Mouse (Mus musculus): ENCODE measurements around the gene Gm28269. TPM values are rescaled to one million over a fixed set of nuclear protein-coding genes. Genes with fewer than 3 reads are reported as not detected.

The Gm28269 gene
- polyA plus RNA-seq (2015; fragmentation: Nextera tagmentation; extraction: Ambion mirVana) = not detected in 2 replicates

DNA sequence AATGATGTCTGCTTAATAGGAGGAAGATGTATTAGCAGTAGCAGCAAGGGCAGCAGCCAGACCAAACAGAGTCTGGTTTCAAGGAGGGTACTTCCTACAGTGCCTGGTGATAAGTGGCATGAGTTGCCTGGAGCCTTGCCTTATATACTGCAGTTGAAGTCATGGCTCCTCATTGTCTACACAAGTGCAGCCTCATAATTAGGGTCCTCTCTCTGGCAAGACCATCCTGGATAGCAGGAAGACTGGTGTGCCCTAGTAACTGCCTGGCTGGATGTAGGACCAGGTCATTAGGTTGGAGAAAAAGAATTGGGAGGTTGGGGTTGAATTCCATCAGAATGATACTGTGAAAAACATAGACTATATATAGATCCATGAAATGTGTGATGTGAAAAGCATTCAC is at the start of gene Gm28269:
Gene Gm28269 (minus strand): TSS at position 101 of the 400 bp plus-strand sequence.
- no peaks in the 10 kb centered on the region for H3K9me3 ChIP-seq
- no peaks in the 10 kb centered on the region for H3K27me3 ChIP-seq (replicated peaks)
- H3K27ac ChIP-seq (replicated peaks) = no peak within 1 kb of the TSS
- H3K4me1 ChIP-seq = no peaks in the 10 kb centered on the region
- no peaks in the 10 kb centered on the region for H3K36me3 ChIP-seq
- no peak within 1 kb of the TSS for H3K9ac ChIP-seq
- no peak for ATAC-seq (ENCODE audit: extremely low read depth, insufficient number of reproducible peaks, low FRiP score, low TSS enrichment)
- H3K4me3 ChIP-seq = no peak within 1 kb of the TSS
- no peak within 1 kb of the TSS for H3K4me2 ChIP-seq

DNA sequence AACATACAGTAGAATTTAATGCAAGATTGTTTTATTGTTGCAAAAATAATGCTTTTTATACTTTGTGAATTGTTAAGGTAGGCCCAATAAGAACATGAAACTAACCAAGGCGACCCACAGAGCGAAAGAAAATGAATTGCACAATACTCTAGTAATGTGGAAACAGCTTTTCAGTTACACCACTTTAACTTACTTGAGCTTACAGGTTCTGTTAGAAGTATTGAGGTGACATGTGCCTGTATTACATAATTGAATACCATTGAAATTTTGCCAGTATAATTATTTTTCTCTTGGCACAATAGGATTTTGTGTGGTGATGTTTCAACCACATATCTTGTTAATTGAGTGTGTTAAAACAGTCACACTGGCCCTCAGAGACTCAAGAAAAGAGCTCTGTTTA is 28.0 kb downstream of the Gm28269 start:
- whole genome bisulfite sequencing = 81% methylated on average over 2 of the region's 2 CpGs
- Histone ChIP-seq H3K4me3 (no peak overlapping the region), H3K27ac (replicated peaks) (no peak overlapping the region), H3K4me1 (no peaks in the 10 kb centered on the region), H3K36me3 (no peaks in the 10 kb centered on the region), H3K27me3 (replicated peaks) (no peaks in the 10 kb centered on the region), H3K9ac (no peak overlapping the region), H3K9me3 (no peaks in the 10 kb centered on the region), H3K4me2 (no peak overlapping the region)
- ATAC-seq (ENCODE audit: extremely low read depth, insufficient number of reproducible peaks, low FRiP score, low TSS enrichment) = no peak

DNA sequence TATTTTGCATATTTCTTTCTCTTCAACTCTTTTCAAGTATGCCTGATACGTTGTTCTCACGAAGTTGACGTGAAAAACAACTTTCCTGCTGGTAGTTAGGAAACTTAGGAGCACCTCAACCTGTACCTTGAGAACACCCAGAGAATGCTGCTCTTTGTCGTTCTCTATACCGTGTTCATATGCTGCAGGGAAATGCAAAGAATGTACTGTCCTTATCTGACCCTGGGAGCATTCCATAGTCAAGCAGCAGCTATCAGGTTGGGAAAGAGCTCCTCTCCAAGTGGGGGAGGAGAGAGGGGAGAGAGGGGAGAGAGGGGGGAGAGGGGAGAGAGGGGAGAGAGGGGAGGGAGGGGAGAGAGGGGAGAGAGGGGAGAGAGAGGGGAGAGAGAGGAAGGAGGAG is 29.6 kb downstream of the Gm28269 start:
- Histone ChIP-seq H3K4me1 (no peaks in the 10 kb centered on the region), H3K36me3 (no peaks in the 10 kb centered on the region), H3K27ac (replicated peaks) (no peak overlapping the region), H3K9ac (no peak overlapping the region), H3K4me2 (no peak overlapping the region), H3K9me3 (no peaks in the 10 kb centered on the region), H3K27me3 (replicated peaks) (no peaks in the 10 kb centered on the region), H3K4me3 (no peak overlapping the region)
- no peak for ATAC-seq (ENCODE audit: extremely low read depth, insufficient number of reproducible peaks, low FRiP score, low TSS enrichment)
- WGBS = 44% methylated on average over 5 of the region's 5 CpGs

DNA sequence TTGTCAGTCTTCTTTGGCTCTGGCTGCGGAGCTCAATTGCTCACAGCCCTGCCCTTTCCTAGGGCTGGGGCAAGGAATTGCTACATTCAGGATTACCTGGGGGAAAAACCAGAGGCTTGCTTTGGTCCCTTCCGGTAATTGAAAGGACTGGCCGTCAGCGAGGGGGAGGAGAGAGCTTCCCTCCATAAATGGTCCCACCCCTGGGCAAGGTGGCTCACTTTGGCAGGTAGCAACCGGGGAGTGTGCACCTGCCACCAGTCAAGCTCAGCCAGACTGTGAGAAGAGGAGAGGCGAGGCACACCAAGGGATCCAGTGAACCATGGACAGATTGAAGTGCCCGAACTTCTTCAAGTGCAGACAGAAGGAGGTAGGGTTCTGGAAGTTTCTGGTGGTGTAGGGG is 30.1 kb downstream of the Gm28269 start, which contains the start of gene Slc6a14:
Gene Slc6a14 (plus strand): TSS at position 68 of the 400 bp plus-strand sequence.
- no peak for ATAC-seq (ENCODE audit: extremely low read depth, insufficient number of reproducible peaks, low FRiP score, low TSS enrichment)
- no peaks in the 10 kb centered on the region for H3K27me3 ChIP-seq (replicated peaks)
- no peaks in the 10 kb centered on the region for H3K36me3 ChIP-seq
- H3K9ac ChIP-seq = no peak within 1 kb of the TSS
- H3K9me3 ChIP-seq = no peaks in the 10 kb centered on the region
- no peak within 1 kb of the TSS for H3K27ac ChIP-seq (replicated peaks)
- no peak within 1 kb of the TSS for H3K4me3 ChIP-seq
- 42% methylated on average over 7 of the region's 7 CpGs for WGBS
- H3K4me2 ChIP-seq = no peak within 1 kb of the TSS
- H3K4me1 ChIP-seq = no peaks in the 10 kb centered on the region

DNA sequence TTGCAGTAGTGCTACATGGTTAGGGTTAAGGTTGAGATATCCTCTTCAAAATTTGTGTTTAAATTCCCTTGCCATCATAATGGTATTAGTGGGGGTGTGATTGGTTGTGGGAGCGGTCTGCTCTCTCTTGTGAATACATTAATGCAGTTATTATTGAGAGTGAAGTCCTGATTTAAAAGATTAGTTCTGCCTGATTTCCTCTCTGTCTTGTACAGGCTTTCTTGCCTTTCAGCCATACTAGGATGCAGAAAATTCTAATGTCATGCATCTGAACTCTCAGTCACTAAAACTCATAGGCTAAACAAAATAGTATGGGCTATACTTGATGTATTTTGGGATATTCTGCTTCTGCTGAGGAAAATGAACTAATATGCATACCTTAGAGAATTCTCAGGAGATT is 40.4 kb downstream of the Gm28269 start:
- H3K4me3 ChIP-seq = no peak overlapping the region
- no peak for ATAC-seq (ENCODE audit: extremely low read depth, insufficient number of reproducible peaks, low FRiP score, low TSS enrichment)
- no peaks in the 10 kb centered on the region for H3K36me3 ChIP-seq
- H3K9me3 ChIP-seq = no peaks in the 10 kb centered on the region
- H3K4me1 ChIP-seq = no peaks in the 10 kb centered on the region
- H3K27me3 ChIP-seq (replicated peaks) = no peaks in the 10 kb centered on the region
- H3K4me2 ChIP-seq = no peak overlapping the region
- WGBS = 82% methylated on average over 1 of the region's 1 CpGs
- no peak overlapping the region for H3K27ac ChIP-seq (replicated peaks)
- H3K9ac ChIP-seq = no peak overlapping the region

DNA sequence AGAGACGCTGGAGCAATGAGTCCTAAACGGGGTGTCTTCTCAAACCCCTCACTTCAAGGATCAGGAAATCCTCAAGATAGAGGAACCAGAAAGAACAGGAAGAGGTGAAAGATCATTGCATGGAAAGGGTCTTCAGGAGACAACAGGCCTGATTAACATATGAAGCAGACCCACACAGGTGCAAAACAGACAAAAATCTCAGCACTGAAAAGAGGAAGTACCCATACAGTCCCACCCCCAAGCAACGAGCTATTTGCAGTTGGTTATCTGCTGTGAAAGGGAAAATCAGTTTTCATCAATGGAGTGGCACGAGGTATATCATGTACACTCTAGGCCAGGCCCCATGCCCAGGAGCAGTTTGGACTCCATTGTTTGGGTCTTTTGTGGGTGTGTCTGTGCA is 43.3 kb downstream of the Gm28269 start:
- Histone ChIP-seq H3K27me3 (replicated peaks) (no peaks in the 10 kb centered on the region), H3K4me1 (no peaks in the 10 kb centered on the region), H3K27ac (replicated peaks) (no peak overlapping the region), H3K9ac (no peak overlapping the region), H3K36me3 (no peaks in the 10 kb centered on the region), H3K4me3 (no peak overlapping the region), H3K4me2 (no peak overlapping the region), H3K9me3 (no peaks in the 10 kb centered on the region)
- no peak for ATAC-seq (ENCODE audit: extremely low read depth, insufficient number of reproducible peaks, low FRiP score, low TSS enrichment)
- 72% methylated on average over 4 of the region's 4 CpGs for WGBS

DNA sequence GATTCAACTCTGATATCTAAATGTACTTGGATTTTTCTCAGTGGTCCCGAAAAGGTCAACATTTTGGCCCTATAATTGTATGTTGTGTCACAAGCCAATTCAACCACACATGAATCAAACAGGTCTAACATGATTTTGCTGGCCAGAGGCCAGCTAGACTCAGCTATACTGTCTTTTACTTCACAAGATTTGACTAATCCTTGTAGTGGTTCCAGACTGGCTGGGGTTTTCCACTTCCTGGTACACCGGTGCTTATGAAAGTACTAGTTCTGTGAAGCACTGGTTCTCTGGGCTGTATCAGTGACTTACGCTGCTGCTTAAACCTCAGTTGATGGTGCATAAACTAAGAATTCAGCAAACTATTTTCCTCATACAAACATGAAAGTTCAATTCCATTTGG is 49.2 kb downstream of the Gm28269 start:
- Histone ChIP-seq H3K27ac (replicated peaks) (no peak overlapping the region), H3K36me3 (no peaks in the 10 kb centered on the region), H3K9me3 (no peaks in the 10 kb centered on the region), H3K4me3 (no peak overlapping the region), H3K4me2 (no peak overlapping the region), H3K4me1 (no peaks in the 10 kb centered on the region), H3K9ac (no peak overlapping the region), H3K27me3 (replicated peaks) (no peaks in the 10 kb centered on the region)
- 74% methylated on average over 3 of the region's 3 CpGs for WGBS
- ATAC-seq (ENCODE audit: extremely low read depth, insufficient number of reproducible peaks, low FRiP score, low TSS enrichment) = no peak

DNA sequence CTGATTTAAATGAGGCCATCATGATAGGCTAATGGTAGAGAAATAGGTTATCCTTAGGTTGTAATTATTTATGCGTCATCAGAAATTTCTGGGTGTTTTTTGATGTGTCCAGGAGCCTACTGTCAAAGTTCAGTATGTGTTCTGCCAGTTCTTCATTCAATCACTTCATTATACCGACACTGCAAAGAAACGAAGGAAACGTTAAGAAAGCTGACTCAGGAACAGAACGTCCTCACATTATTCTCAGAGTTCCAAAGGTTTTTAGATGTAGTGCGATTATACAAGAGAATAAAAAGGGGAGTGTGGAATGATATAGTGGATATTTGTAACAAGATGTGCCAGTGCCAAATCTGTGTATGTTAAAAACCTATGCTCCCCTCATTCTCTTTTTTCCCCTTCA is 49.7 kb downstream of the Gm28269 start:
- Histone ChIP-seq H3K27ac (replicated peaks) (no peak overlapping the region), H3K4me3 (no peak overlapping the region), H3K9me3 (no peaks in the 10 kb centered on the region), H3K27me3 (replicated peaks) (no peaks in the 10 kb centered on the region), H3K4me1 (no peaks in the 10 kb centered on the region), H3K4me2 (no peak overlapping the region), H3K36me3 (no peaks in the 10 kb centered on the region), H3K9ac (no peak overlapping the region)
- ATAC-seq (ENCODE audit: extremely low read depth, insufficient number of reproducible peaks, low FRiP score, low TSS enrichment) = no peak
- WGBS = 64% methylated on average over 6 of the region's 6 CpGs

Other genes with a start within 250 kb of the Gm28269 start
- 0.13 TPM in 1 of 2 replicates, not detected in the other for gene Slc6a14, start 30.2 kb downstream of the Gm28269 start, polyA plus RNA-seq (2015; fragmentation: Nextera tagmentation; extraction: Ambion mirVana)